Mouse (Mus musculus) CD4-positive helper T cell, adult 2 months (primary cell): ENCODE data around the gene Col4a4.

ENCODE experiments used
- DNase-seq: peaks from one replicate; pipeline ENCODE4 v3.0.0-alpha.2; 2012; ENCODE audit warnings: low read depth, missing footprints, low spot score

Gene Col4a4

GRCm38 (mm10) chr1:82586713-82587399 is at the start of gene Col4a4, which contains the start of gene Col4a3:
TSS of gene Col4a4 (minus strand) at chr1:82586849.
TSS of gene Col4a3 (plus strand) at chr1:82586921.
- DNase-seq, result peak; percentile 2

DNA sequence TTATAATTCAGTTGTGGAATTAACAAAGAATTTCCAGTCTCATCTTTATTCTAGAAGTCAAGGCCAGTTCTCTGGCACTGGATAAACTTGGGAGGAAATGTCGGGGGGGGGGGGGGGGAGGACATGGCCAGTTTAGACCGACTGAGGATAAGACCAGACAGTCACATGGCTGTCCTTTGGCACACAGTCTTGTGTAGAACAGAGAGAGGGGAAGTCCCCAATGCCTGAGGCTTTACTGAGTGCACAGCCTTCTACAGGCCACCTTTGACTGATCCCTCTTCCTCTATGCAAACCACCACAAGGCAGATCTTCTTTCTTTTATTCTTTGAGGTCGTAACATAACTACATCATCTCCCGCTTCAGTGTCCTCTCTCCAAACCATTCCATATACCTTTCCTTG is 49.7 kb upstream of the Col4a4 start:
- DNase-seq, result no peak

DNA sequence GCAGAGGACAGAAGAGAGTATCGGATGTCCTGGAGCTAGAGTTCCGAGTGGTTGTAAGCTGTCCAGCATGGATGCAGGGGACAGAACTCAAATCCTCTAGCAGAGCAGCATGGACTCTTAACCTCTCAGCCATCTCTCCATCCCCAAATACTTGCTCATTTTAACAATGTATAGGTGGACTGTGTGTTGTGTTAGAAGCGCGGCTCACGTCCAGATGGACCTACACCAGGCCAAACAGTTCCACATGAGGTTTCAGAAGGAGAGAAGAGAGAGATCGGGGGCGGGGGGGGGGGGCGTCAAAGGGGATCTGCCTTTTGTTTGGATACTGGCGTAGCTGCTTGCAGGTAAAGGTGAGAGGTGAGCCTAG is 48.6 kb upstream of the Col4a4 start:
- DNase-seq, result no peak

- no peak for DNase-seq
Observed at GRCm38 (mm10) chr1:82634545-82635253, 48.0 kb upstream of the Col4a4 start.

DNA sequence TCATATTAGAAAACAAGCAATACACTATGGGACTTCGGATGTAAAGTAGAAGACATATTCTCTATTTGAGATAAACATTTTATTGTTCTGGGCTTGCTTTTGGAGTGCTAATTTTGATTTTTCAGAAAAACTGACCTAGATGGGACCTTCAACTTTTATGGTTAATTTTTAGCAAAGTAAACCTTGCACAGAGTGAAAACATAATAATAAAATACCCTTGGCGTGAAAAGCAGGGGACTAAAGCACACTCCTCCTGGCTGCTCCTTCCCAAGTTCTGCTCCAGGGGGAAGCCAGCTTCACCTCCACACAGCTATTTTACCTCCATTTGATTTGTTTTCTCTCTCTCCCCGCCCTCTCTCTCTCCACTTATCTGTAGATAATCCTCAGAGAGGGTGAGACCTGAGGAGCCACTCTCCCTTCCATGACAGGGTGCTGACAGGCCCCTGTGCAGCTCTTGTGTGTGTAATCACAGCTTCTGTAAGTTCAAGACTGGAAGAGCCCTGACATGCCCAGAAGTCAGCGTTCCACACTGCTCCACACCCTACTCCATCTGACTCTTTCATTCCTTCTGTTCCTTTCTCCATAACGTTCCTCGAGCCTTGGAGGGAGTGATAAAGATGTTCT is 44.6 kb upstream of the Col4a4 start:
- DNase-seq, result no peak

DNA sequence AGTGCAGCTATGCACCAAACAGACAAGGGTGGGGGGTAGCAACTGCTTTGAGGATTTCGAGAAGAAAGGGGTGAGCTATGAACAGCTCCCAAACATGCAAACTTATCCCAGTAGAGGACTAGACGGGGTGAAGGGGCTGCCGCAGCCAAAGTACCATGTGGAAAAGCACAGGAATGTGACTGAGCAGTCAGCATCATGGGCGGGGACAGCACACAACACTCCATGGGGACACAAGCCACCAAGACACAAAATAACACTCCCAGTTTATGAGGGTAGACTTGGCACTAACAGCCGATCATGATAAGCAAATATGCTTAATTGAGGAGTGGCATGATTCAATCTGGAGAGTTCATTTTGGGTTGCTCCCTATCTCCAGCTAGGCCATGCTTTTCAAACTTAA is 42.8 kb upstream of the Col4a4 start:
- no peak for DNase-seq

- DNase-seq, result no peak
Observed at GRCm38 (mm10) chr1:82627652-82628051, 41.0 kb upstream of the Col4a4 start.

- no peak for DNase-seq
Observed at GRCm38 (mm10) chr1:82625474-82625873, 38.8 kb upstream of the Col4a4 start.

- no peak for DNase-seq
Observed at GRCm38 (mm10) chr1:82624934-82625333, 38.3 kb upstream of the Col4a4 start.

DNA sequence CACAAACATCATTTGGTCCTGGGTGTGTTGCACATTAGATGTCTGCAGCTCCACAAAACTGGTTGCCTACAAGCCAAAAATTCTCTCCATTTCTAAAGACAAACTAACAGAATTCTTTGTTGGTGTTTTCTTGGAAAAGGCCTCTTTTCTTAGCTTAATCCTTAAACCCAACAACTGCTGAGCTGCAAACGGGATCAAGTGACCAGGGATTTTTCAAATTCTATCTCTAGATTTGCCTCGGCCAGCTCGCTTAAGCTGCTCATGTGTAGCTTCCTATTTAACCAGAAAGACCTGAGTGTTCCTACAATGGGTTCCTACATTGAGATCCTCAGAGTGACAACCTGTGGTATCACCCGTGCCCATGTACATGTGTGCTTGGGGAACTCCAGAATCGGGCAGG is 33.3 kb upstream of the Col4a4 start:
- DNase-seq, result no peak

GRCm38 (mm10) chr1:82618592-82618991 is 31.9 kb upstream of the Col4a4 start:
- DNase-seq, result no peak

DNA sequence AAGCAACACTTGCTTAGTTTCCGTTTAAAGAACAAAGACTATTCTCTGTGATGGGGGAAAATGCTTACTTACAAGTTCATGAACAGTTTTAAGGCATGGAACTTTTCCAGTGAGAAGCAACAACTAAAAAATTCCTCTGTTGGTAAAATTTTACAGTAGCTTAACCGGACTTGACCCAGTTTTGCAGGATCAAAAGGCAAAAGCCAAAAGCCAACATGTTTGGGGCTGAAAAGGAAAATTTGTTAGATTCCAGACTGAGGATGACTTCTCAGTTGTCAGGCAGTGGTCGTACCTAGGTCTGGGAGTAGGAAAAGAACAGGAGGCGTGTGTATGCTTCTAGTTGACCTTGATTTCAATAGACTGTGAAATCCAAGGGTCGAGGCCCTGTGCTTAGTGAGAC is 31.4 kb upstream of the Col4a4 start:
- no peak for DNase-seq

DNA sequence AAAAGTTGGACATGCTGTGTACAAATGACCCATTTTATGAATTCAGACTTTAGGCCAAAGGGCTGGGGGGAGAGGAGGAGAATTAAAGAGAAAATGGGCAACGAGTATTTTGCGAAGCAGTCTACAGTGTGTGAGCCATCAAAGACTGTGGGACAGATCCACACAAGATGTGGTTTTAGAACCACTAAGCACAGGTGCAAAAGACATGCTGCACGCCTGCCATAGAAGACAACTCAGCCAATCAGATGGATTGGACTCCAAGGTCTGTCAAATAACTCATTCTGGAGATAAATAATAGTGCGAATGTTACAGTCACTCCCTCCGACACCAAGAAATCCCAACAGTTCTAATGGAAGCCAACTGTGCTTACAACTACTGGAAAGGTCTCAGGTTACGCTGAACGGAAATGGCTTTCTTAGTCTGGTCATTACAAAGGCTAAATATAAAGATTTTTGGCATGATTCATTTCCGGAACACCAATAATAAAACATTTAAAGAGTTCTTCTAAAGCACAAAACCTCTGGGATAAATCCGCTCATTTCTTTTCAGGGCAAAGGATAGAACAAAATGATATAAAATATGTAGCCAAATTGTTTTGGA is 25.5 kb upstream of the Col4a4 start:
- DNase-seq, result no peak

DNA sequence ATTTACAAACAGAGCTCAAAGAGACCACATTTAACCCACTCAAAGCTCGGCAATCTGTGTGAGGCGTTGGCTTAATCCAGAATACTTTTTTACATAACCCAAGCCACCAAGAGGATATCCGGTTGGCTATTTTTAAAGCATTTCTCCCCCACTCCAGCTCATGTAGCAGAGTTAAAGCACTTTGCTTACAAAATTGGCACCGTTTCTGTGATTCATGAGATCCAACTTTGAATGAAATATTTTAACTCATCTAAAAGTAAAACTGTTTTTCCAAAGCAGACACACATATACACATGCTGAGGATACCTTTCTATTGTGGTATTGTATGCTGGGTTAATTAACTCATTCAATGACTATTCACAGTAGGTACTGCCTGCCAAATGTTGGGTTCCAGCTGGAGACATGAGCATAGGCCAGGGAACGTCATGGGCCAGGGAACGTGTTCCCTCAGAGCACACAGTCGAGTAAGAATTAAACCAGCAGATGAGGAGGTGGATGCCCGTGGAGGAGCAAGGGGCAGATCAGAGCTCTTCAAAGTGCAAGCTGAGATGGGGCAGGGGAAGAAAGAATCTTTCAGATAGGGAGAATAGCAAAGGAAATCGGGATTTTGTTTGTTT is 22.1 kb upstream of the Col4a4 start:
- DNase-seq, result no peak

DNA sequence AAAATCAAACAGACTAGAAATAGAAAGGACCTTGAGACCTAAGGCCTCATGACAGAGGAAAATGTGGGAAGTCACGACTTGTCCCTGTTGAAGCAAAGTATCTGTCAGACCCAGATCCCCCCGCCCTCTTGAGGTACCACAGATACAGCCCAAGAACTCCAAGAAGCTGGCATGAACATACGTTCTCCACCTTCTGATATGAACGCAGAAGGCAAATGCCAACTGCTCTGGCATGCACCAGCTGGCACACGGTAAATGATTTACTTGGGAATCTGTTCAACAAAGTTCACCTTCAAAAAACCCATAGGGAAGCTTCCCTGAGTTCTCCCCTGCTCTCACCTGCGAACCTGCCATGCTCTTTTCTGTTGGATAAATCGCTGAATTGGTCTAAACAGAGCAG is 19.2 kb upstream of the Col4a4 start:
- no peak for DNase-seq

DNA sequence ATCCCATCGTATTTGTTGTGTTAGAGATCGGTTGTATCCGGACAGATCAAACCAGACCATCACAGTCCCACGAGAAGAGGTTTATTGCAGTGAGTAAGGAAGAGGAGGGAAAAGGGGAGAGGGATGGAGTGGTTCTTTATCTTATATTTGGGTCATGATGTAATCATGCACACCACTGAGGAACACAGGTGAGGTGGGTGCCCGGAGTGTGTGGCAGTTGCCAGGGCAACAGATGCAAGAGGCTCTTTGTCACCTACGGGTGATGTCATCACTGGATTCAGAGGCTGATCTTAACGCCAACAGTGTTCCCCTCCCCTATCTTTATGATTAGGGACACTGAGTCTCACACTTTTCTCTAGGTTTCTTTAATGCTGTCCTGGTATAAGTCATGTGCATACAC is 18.7 kb upstream of the Col4a4 start:
- DNase-seq, result no peak

DNA sequence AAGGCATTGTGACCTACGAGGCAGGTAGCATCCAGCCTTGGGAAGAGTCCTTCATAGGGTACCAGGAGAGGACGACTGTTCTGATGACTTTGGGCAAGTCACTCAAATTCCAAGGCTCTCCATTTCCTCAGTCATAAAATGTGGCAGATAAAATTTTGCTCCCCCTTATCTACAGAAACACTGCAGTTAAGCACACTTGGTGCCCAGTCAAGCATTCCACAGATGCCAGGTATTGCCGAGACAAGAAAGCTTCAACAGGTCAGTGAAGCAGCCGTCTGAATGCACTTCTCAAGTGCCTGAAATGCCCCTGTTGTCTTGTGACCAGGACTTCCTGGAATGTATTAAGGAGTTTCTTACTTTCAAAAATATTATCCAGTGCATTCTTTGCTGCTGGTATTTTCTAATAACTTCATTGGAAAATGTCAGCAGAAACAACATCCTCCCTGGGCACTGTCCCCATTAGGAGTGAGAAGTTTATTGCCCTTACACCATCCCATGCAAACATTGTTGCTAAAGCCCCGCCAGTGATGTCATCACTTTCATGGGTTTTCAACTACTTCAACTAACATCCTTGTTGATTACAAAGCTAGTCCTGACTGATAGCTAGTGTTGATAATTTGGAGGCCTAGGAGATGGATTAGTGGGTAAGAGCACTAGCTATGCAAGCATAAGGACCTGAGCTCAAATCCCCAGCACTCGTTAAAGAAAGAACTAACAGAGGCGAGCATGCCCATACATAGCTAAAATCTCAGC is 16.7 kb upstream of the Col4a4 start:
- DNase-seq, result no peak

- DNase-seq, result no peak
Observed at GRCm38 (mm10) chr1:82596864-82597596, 10.4 kb upstream of the Col4a4 start.

GRCm38 (mm10) chr1:82590266-82590665 is 3.6 kb upstream of the Col4a4 start:
- no peak for DNase-seq

- DNase-seq, result no peak
Observed at GRCm38 (mm10) chr1:82585981-82586380, 668 bp downstream of the Col4a4 start.

- DNase-seq, result no peak
Observed at GRCm38 (mm10) chr1:82578320-82578719, 8.3 kb downstream of the Col4a4 start.
